Mouse (Mus musculus): ENCODE data around the gene Dpm1. TPM values are rescaled to one million over a fixed set of nuclear protein-coding genes. Genes with fewer than 3 reads are reported as not detected.

The Dpm1 gene
- polyA plus RNA-seq, 1 experiment from 2014 or later, result 71.7 TPM

GRCm38 (mm10) chr2:168161514-168161971, 68.8 kb downstream of the Dpm1 start:
- Histone ChIP-seq H3K27ac (ENCODE audit: low read depth, low read length) (no peak overlapping the region), H3K27me3 (replicated peaks; ENCODE audit: control insufficient read depth, insufficient read depth, low read length) (no peaks in the 10 kb centered on the region), H3K36me3 (ENCODE audit: control insufficient read depth, insufficient read depth, low read length) (no peaks in the 10 kb centered on the region), H3K4me3 (ENCODE audit: low read depth, low read length) (no peak overlapping the region), H3K9me3 (replicated peaks; ENCODE audit: control insufficient read depth, low read length) (no peaks in the 10 kb centered on the region), H3K9ac (ENCODE audit: low read length) (peak overlapping the region; percentile 50; the same call in 1 of the 2 replicates), H3K4me1 (ENCODE audit: control insufficient read depth, insufficient read depth, low read length) (peaks cover 7% of the 10 kb centered on the region; the same call in 1 of the 2 replicates), H3K4me2 (ENCODE audit: low read length) (peak overlapping the region; percentile 44)
- 4% methylated on average over 11 of the region's 11 CpGs for WGBS
- DNase-seq (ENCODE audit: low spot score), result no peak
- peak; percentile 43 for ATAC-seq

- H3K4me3 ChIP-seq (ENCODE audit: low read depth, low read length), result no peak overlapping the region
- DNase-seq (ENCODE audit: low spot score), result no peak
- peaks cover 7% of the 10 kb centered on the region; the same call in 1 of the 2 replicates for H3K4me1 ChIP-seq (ENCODE audit: control insufficient read depth, insufficient read depth, low read length)
- ATAC-seq, result no peak
- no peak overlapping the region for H3K27ac ChIP-seq (ENCODE audit: low read depth, low read length)
- no peak overlapping the region for H3K4me2 ChIP-seq (ENCODE audit: low read length)
- H3K9ac ChIP-seq (ENCODE audit: low read length), result no peak overlapping the region
- WGBS, result 85% methylated on average over 9 of the region's 9 CpGs
- H3K27me3 ChIP-seq (replicated peaks; ENCODE audit: control insufficient read depth, insufficient read depth, low read length), result no peaks in the 10 kb centered on the region
- no peaks in the 10 kb centered on the region for H3K36me3 ChIP-seq (ENCODE audit: control insufficient read depth, insufficient read depth, low read length)
- no peaks in the 10 kb centered on the region for H3K9me3 ChIP-seq (replicated peaks; ENCODE audit: control insufficient read depth, low read length)
Observed at GRCm38 (mm10) chr2:168160370-168160930, 69.9 kb downstream of the Dpm1 start.

Small RNAs within 50 kb of the gene (microRNA-seq; reads per million reads assigned to microRNA genes)
- not detected for gene Gm24561

Other genes with a start within 250 kb of the Dpm1 start
- 0.22 and 0.42 TPM in 2 replicates for gene Ripor3, start 220.0 kb downstream of the Dpm1 start, polyA plus RNA-seq (2014; fragmentation: Nextera tagmentation; extraction: Ambion mirVana)
- 5.0 and 5.6 TPM in 2 replicates for gene Pard6b, start 149.6 kb downstream of the Dpm1 start, polyA plus RNA-seq (2014; fragmentation: Nextera tagmentation; extraction: Ambion mirVana)
- 1.6 and 2.0 TPM in 2 replicates for gene Adnp, start 23.5 kb downstream of the Dpm1 start, polyA plus RNA-seq (2014; fragmentation: Nextera tagmentation; extraction: Ambion mirVana)
- gene Gm20716, start 227 bp downstream of the Dpm1 start, polyA plus RNA-seq (2014; fragmentation: Nextera tagmentation; extraction: Ambion mirVana), result 26.3 and 26.7 TPM in 2 replicates
- gene Mocs3, start within 50 bp of the Dpm1 start, polyA plus RNA-seq (2014; fragmentation: Nextera tagmentation; extraction: Ambion mirVana), result 9.1 and 9.7 TPM in 2 replicates
- 8.0 and 9.7 TPM in 2 replicates for gene Kcng1, start 51.1 kb upstream of the Dpm1 start, polyA plus RNA-seq (2014; fragmentation: Nextera tagmentation; extraction: Ambion mirVana)

Measured in forebrain, embryonic 14.5 days (tissue).